Mouse (Mus musculus) MN1 (cell line): ENCODE measurements around the gene Ripply2.
"Not testable (repeated sequence)": the region's sequence is repeated elsewhere in the genome, so short reads cannot be mapped to it uniquely, and the experiment has no call there.

ENCODE experiments used
- DNase-seq: peaks from one replicate; pipeline ENCODE4 v3.0.0-alpha.2; 2016; ENCODE audit warnings: low spot score

Gene Ripply2

GRCm38 (mm10) chr9:87015288-87015937 lies at the start of gene Ripply2:
Gene Ripply2 (plus strand): TSS chr9:87015537.
- peak; percentile 18 for DNase-seq

GRCm38 (mm10) chr9:86972471-86972870 lies 42.9 kb upstream of the Ripply2 start:
- DNase-seq = not testable (repeated sequence)

GRCm38 (mm10) chr9:86973562-86973961 lies 41.8 kb upstream of the Ripply2 start:
- no peak for DNase-seq

- no peak for DNase-seq
Measured at GRCm38 (mm10) chr9:86976896-86977295, 38.4 kb upstream of the Ripply2 start.

GRCm38 (mm10) chr9:86978257-86978907 lies 37.0 kb upstream of the Ripply2 start:
- no peak for DNase-seq

- DNase-seq = no peak
Measured at GRCm38 (mm10) chr9:86980048-86980447, 35.3 kb upstream of the Ripply2 start.

GRCm38 (mm10) chr9:86980942-86981341 lies 34.4 kb upstream of the Ripply2 start:
- no peak for DNase-seq

GRCm38 (mm10) chr9:86981551-86981950 lies 33.8 kb upstream of the Ripply2 start:
- no peak for DNase-seq

GRCm38 (mm10) chr9:86984583-86984982 lies 30.8 kb upstream of the Ripply2 start:
- DNase-seq = no peak

GRCm38 (mm10) chr9:86985105-86985504 lies 30.2 kb upstream of the Ripply2 start:
- no peak for DNase-seq

- no peak for DNase-seq
Measured at GRCm38 (mm10) chr9:86986703-86987296, 28.5 kb upstream of the Ripply2 start.

GRCm38 (mm10) chr9:86989822-86990221 lies 25.5 kb upstream of the Ripply2 start:
- DNase-seq = no peak

GRCm38 (mm10) chr9:86991758-86992157 lies 23.6 kb upstream of the Ripply2 start:
- DNase-seq = peak; percentile 25

GRCm38 (mm10) chr9:86997046-86997691 lies 18.2 kb upstream of the Ripply2 start:
- no peak for DNase-seq

- DNase-seq = peak; percentile 71
Measured at GRCm38 (mm10) chr9:86999956-87000582, 15.3 kb upstream of the Ripply2 start.

GRCm38 (mm10) chr9:87004701-87005434 lies 10.5 kb upstream of the Ripply2 start:
- DNase-seq = peak; percentile 78

- peak; percentile 44 for DNase-seq
Measured at GRCm38 (mm10) chr9:87005435-87005779, 9.9 kb upstream of the Ripply2 start.

GRCm38 (mm10) chr9:87008507-87008906 lies 6.8 kb upstream of the Ripply2 start:
- no peak for DNase-seq

GRCm38 (mm10) chr9:87008919-87009318 lies 6.4 kb upstream of the Ripply2 start:
- DNase-seq = no peak

GRCm38 (mm10) chr9:87015938-87016294 lies 579 bp downstream of the Ripply2 start:
- no peak for DNase-seq

GRCm38 (mm10) chr9:87021778-87022523 lies 6.6 kb downstream of the Ripply2 start, which contains the start of gene Cyb5r4:
Gene Cyb5r4 (plus strand): TSS chr9:87022014.
- DNase-seq = peak; percentile 95
